Mouse (Mus musculus): ENCODE data around the gene Vdr.

GRCm38 (mm10) chr15:97830253-97830787 is 80.1 kb downstream of the Vdr start:
- TF ChIP-seq CTCF (IDR thresholded peaks at IDR 0.05; ENCODE audit: low read depth, low read length) (no peak), POLR2A (IDR thresholded peaks at IDR 0.05; ENCODE audit: extremely low read depth, insufficient read depth, low read length) (no peak)
